Mouse (Mus musculus): Measurements from ENCODE around the gene Znrf2.

DNA sequence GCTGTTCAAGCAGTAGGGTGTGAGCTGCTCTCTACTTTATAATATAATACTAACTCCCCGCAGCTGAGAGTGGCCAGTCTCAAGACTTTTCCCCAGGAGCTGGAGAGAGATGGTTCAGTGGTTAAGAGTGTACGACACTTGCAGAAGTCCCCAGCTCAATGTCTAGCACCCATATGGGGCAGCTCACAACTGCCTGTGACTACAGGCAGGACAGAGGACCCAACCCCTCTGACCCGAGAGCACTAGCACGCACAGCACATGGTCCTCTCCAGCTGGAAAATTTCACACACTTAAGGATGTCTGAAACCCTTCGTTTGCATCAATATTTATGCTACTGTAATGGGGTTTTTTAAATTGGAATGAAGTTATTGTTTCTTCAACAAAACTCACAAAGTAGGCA is 56.3 kb downstream of the Znrf2 start:
- TF ChIP-seq CTCF (IDR thresholded peaks at IDR 0.05) (no peak), POLR2A (IDR thresholded peaks at IDR 0.05; ENCODE audit: insufficient read depth, low read depth, low read length) (no peak)
